ENCODE assay signal across 11 mouse cellular contexts in genomic region chr2:27128990-27129389, GRCm38 (mm10). TPM values are rescaled to one million over a fixed set of nuclear protein-coding genes. Genes with fewer than 3 reads are reported as not detected.
"Had no signal": no experiment of that assay in that cellular context is flagged by ENCODE, and none has a peak within 500 bp of the region (broad histone marks: within the 10 kb centered on the region; RNA-seq: fewer than 3 reads in every experiment).

No protein-coding gene starts in this region.

- ATAC-seq: midbrain, embryonic 16.5 days had no signal

- DNase-seq: kidney, adult 11 months; kidney, adult 9 months; kidney, postnatal 36 days; left cerebral cortex, postnatal 4 days; lung, adult 2 months; lung, postnatal 10 days; lung, postnatal 4 days; right cerebral cortex, adult 18-20 months; thymus, postnatal 36 days had no signal

RNA-seq across cellular contexts. Expression of gene Fam163b, which starts 13.3 kb away (rescaled TPM):
- total RNA-seq: megakaryocyte-erythroid progenitor cell, adult 5-6 weeks had no signal

RNA-seq across cellular contexts. Expression of gene Dbh, which starts 36.0 kb away (rescaled TPM):
- total RNA-seq: megakaryocyte-erythroid progenitor cell, adult 5-6 weeks had no signal

RNA-seq across cellular contexts. Expression of gene Adamtsl2, which starts 49.8 kb away (rescaled TPM):
- total RNA-seq: megakaryocyte-erythroid progenitor cell, adult 5-6 weeks had no signal

RNA-seq across cellular contexts. Expression of gene Mymk, which starts 57.0 kb away (rescaled TPM):
- total RNA-seq: megakaryocyte-erythroid progenitor cell, adult 5-6 weeks had no signal
